Mouse (Mus musculus): ENCODE results near the gene Hist2h3c1.

DNA sequence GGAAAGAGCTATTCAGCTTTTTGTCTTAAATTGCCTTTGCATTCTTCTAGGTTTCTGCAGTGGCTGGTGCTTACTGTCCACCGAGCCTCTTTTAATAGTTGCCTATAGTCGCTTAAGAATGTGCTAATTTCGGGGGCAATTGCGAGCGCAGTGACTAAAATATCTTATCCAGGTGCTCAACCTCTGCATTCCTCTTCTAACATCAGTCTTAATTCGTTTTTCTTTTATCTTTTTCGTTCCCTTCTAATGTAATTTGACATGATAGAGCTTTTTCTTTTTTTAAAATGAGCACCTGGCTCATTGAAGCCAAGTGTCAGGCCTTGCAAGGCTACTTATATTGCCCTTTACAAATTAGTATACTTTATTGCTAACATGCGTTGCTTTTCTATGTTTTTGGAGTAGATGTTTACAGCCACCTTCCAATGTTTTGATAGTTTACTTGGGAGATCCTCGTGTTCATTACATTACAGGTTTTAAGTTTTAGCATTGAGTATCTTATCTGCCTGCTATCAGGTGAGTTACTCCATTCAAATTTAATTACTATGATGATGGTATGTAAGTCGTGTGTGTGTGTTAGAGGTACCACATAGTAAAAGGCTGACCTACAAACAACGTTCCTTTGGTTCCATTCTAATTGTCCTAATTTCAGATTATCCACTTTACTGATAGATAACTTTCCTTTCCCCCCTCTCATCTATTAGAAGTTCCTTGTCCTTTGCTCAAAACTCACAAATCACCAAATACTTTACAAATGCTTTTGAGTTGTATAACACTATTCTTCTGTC is 1.1 kb downstream of the Hist2h3c1 start:
- TF ChIP-seq USF1 (IDR thresholded peaks at IDR 0.05; ENCODE audit: low read depth), result no peak
- TF ChIP-seq POLR2A (IDR thresholded peaks at IDR 0.05; ENCODE audit: insufficient read length, low read depth), result peak; percentile 26
- TF ChIP-seq POLR2AphosphoS2 (IDR thresholded peaks at IDR 0.05; ENCODE audit: insufficient read length, low read depth), result no peak

Data from myocyte (in vitro differentiated cells).